Mouse (Mus musculus) intestine, embryonic 14.5 days (tissue): ENCODE measurements at regions not wholly inside any gene's neighbourhood (a gene's known extent, or its start where the extent isn't known, plus 50 kb on each side); places are given as distances from the start of the nearest gene placed in this dataset.

Experiments used
- ATAC-seq: fragments of 200-750 bp; cut with Nextera tagmentation; replicated peaks from 2 replicates; pipeline ENCODE4 v1.8.0; 2017; ENCODE audit warnings: low read depth, moderate number of reproducible peaks, moderate TSS enrichment, moderate library complexity; ENCODE audit not compliant: low FRiP score, low TSS enrichment
- DNase-seq: peaks from one replicate; pipeline ENCODE4 v3.0.0-alpha.2; 2018; ENCODE audit warnings: low spot score
- H3K27ac ChIP-seq: fragments of 300-500 bp; sonication (generic); 2 replicates; pipeline ENCODE4 v1.5.1; 2014; ENCODE audit warnings: low read depth, mild to moderate bottlenecking, control low read depth
- H3K27me3 ChIP-seq: fragments of 300-500 bp; sonication (generic); replicated peaks from 2 replicates; pipeline ENCODE4 v1.6.1; 2014; ENCODE audit warnings: low read length, control low read depth; ENCODE audit not compliant: control insufficient read depth, insufficient read depth
- H3K36me3 ChIP-seq: fragments of 300-500 bp; sonication (generic); 2 replicates; pipeline ENCODE4 v1.6.1; 2014; ENCODE audit warnings: low read length, control low read depth; ENCODE audit not compliant: control insufficient read depth, insufficient read depth
- H3K4me1 ChIP-seq: fragments of 300-500 bp; sonication (generic); replicated peaks from 2 replicates; pipeline ENCODE4 v1.6.1; 2014; ENCODE audit warnings: low read length, control low read depth, mixed read lengths; ENCODE audit not compliant: control insufficient read depth, insufficient read depth
- H3K4me2 ChIP-seq: fragments of 300-500 bp; sonication (generic); 2 replicates; pipeline ENCODE4 v1.6.1; 2014; ENCODE audit warnings: low read length
- H3K4me3 ChIP-seq: fragments of 300-500 bp; sonication (generic); 2 replicates; pipeline ENCODE4 v1.5.1; 2014; ENCODE audit warnings: low read depth, low read length, control low read depth, mixed read lengths
- H3K9ac ChIP-seq: fragments of 300-500 bp; sonication (generic); 2 replicates; pipeline ENCODE4 v1.6.1; 2014; ENCODE audit warnings: mild to moderate bottlenecking, low read length
- H3K9me3 ChIP-seq: fragments of 300-500 bp; sonication (generic); 2 replicates; pipeline ENCODE4 v1.6.1; 2016; ENCODE audit warnings: low read length, control low read depth; ENCODE audit not compliant: control insufficient read depth
- WGBS: fragments of 180-500 bp; shearing (Covaris S2); extraction: QIAGEN DNeasy Blood & Tissue Kit; methylation state at CpG from one replicate; pipeline ENCODE4 v1.1.7; 2014; 5-methylcytosine and 5-hydroxymethylcytosine counted together

DNA sequence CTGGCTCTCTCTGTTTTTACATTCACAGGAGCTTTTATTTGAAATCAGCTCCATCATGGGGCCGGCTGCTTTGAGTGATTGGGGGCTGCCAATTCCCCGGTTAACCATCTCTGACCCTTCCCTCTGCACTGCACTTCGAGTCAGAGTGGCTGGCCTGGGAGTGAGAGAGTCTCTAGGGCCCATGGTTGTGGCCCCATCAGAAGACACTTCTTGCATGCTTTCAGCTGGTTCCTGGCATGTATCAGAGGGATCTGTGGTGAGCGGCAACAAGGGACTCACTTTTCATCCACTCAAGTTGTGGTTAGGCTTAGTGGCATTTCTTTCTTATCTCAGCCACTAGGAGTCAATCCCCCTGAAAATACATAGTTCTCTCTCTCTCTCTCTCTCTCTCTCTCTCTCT lies 341.8 kb upstream of the Adgrl2 start:
- H3K4me3 ChIP-seq = no peak overlapping the region
- H3K27ac ChIP-seq = no peak overlapping the region
- no peaks in the 10 kb centered on the region for H3K9me3 ChIP-seq
- DNase-seq (no peak), ATAC-seq (no peak)
- WGBS = 28% methylated on average over 4 of the region's 4 CpGs
- no peak overlapping the region for H3K4me2 ChIP-seq
- no peaks in the 10 kb centered on the region for H3K27me3 ChIP-seq
- 0 out of 2 replicates have a peak, but pooled peaks cover 3% of the 10 kb centered on the region for H3K4me1 ChIP-seq
- H3K9ac ChIP-seq = no peak overlapping the region
- H3K36me3 ChIP-seq = no peaks in the 10 kb centered on the region

DNA sequence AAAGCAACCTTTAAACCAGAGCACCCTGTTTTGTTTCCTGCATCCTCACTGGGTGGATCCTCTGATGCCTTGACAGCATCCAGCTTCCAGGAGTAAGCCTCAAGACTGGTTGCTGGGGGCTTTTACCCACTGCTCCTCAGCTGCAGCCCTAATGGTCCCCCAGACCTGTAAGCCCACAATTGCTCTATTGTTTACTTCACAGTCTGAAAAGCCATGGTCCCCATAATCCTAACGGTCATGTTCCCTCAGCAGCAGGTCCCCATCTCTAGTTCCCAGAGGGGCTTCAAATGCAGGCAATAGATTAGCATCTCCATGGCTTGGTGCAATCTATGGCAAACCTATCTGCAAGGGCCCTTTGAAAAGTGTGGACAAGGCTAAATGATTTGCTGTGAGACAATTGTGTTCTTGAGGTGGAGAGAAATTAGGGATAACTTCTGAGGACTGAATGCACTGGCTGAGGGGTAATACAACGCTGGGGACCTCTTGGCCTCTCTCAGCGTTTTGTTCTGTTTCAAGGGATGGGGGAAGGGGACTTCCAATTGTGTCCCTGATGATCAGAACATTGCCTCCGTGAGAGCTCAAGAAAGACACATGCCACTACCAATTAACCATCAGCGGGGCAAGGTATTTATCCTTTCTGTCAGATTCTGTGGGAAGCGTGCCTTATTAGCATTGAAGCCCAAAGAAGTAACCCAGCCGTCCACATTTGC lies 341.1 kb upstream of the Adgrl2 start:
- Histone ChIP-seq H3K36me3 (no peaks in the 10 kb centered on the region), H3K9ac (no peak overlapping the region), H3K9me3 (no peaks in the 10 kb centered on the region), H3K4me2 (no peak overlapping the region), H3K27ac (no peak overlapping the region), H3K4me1 (0 out of 2 replicates have a peak, but pooled peaks cover 3% of the 10 kb centered on the region), H3K27me3 (no peaks in the 10 kb centered on the region), H3K4me3 (no peak overlapping the region)
- WGBS = 61% methylated on average over 7 of the region's 7 CpGs
- no peak for DNase-seq
- ATAC-seq = no peak

DNA sequence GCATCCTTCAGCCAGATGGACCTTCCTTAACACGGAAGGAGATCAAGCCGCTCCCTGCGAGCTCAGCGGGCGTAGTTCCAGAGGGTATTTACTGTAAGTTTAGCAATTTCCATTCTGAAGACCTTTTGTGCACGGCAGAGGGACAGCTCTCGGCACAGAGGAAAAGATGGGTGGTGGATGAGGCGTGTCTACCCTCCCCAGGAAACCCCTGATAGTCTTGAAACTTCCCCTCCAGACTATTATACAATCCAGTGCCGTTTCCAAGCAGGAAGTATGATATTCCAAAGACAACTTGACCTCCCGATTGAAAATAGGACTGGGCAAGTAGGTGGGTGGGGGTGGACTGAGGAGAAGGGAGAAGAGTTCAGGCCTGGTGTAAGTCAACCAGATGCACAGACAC lies 340.4 kb upstream of the Adgrl2 start:
- 0 out of 2 replicates have a peak, but pooled peaks cover 3% of the 10 kb centered on the region for H3K4me1 ChIP-seq
- DNase-seq (no peak), ATAC-seq (no peak)
- H3K4me2 ChIP-seq = no peak overlapping the region
- H3K27me3 ChIP-seq = no peaks in the 10 kb centered on the region
- H3K36me3 ChIP-seq = no peaks in the 10 kb centered on the region
- WGBS = 70% methylated on average over 10 of the region's 10 CpGs
- H3K9me3 ChIP-seq = no peaks in the 10 kb centered on the region
- no peak overlapping the region for H3K4me3 ChIP-seq
- H3K9ac ChIP-seq = no peak overlapping the region
- no peak overlapping the region for H3K27ac ChIP-seq

DNA sequence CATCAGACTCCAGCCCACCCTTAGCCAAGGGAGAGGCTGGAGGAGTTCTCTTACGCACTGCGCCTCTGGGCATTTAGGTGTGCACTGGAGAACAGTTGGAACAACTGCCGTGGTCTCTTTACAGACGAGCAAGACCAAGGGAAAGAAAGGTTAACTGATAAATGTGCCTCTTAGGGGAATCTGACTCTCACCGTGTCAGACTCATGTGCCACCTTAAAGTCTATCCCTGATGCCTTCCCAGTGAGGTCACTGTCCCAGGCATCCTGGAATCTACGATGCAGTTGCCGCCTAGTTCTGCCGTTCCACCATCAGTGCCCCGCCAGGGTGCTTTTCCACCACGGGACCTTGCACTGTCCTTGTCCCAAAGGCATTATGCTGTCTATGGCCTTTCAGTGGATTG lies 339.7 kb upstream of the Adgrl2 start:
- no peak for DNase-seq
- H3K9me3 ChIP-seq = no peaks in the 10 kb centered on the region
- 0 out of 2 replicates have a peak, but pooled peaks cover 3% of the 10 kb centered on the region for H3K4me1 ChIP-seq
- H3K27ac ChIP-seq = no peak overlapping the region
- H3K27me3 ChIP-seq = no peaks in the 10 kb centered on the region
- no peak for ATAC-seq
- H3K4me2 ChIP-seq = no peak overlapping the region
- no peaks in the 10 kb centered on the region for H3K36me3 ChIP-seq
- 93% methylated on average over 10 of the region's 10 CpGs for WGBS
- no peak overlapping the region for H3K4me3 ChIP-seq
- no peak overlapping the region for H3K9ac ChIP-seq

DNA sequence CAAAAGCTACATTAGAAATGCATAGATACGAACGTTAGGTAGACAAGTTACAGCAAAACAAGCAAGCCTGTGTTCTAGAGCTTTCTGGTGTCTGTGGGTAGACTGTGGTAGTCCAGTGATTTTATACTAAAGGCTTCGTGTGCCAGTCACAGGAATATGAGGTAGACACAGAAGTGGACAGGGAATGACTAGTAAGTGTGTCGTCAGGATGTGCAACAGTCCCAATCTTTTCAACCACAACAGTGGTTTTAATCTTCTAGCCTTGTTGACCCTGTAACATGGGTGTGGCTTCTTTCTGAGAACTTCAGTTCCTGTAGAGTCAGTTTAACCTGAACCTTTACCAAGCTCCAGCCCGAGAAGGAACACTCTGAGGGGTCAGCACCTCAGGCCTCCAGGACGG lies 339.3 kb upstream of the Adgrl2 start:
- Histone ChIP-seq H3K9me3 (no peaks in the 10 kb centered on the region), H3K36me3 (no peaks in the 10 kb centered on the region), H3K9ac (no peak overlapping the region), H3K27me3 (no peaks in the 10 kb centered on the region), H3K4me2 (no peak overlapping the region), H3K27ac (no peak overlapping the region), H3K4me3 (no peak overlapping the region), H3K4me1 (0 out of 2 replicates have a peak, but pooled peaks cover 3% of the 10 kb centered on the region)
- ATAC-seq (no peak), DNase-seq (no peak)
- WGBS = 83% methylated on average over 6 of the region's 6 CpGs

DNA sequence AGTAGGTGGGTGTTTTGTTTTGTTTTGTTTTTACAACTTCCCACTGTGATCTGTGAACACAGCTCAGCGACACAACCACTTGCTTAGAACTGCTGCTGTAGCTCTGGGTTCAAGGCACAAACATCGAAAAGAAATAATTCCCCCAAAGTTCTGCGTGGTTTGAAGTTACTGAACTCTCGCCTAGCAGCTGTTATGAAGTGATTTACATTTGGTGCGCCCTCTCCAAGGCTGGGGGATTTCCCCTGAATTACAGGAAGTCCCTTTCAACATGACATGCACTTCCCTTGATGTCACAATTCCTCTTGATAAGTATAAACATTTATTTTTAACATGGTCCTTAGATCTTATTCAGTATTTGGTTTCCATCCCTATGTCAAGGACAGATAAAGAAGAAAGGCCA lies 336.3 kb upstream of the Adgrl2 start:
- 36% methylated on average over 5 of the region's 5 CpGs for WGBS
- H3K9ac ChIP-seq = no peak overlapping the region
- H3K4me1 ChIP-seq = no peaks in the 10 kb centered on the region
- DNase-seq (no peak), ATAC-seq (no peak)
- H3K27ac ChIP-seq = peak overlapping the region; percentile 24; the same call in 1 of the 2 replicates
- H3K9me3 ChIP-seq = no peaks in the 10 kb centered on the region
- H3K4me2 ChIP-seq = no peak overlapping the region
- H3K4me3 ChIP-seq = no peak overlapping the region
- H3K27me3 ChIP-seq = no peaks in the 10 kb centered on the region
- no peaks in the 10 kb centered on the region for H3K36me3 ChIP-seq

DNA sequence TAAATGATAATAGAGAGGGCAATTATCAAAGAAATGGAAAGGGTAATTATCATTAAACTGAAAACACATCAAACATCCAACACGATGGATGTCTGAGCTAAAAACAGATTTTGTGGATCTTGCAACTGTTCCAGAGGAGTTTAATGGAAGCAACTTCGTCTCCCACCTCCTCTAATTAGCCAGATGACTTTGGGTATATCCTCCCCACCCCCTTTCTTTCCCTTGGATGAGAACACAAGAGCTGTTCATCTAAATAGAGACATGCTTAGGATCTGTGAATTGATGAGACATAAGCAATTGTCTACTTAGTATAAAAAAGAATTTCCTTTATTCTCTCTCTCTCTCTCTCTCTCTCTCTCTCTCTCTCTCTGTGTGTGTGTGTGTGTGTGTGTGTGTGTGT lies 333.7 kb upstream of the Adgrl2 start:
- Histone ChIP-seq H3K9me3 (no peaks in the 10 kb centered on the region), H3K4me2 (no peak overlapping the region), H3K36me3 (no peaks in the 10 kb centered on the region), H3K9ac (no peak overlapping the region), H3K27ac (no peak overlapping the region), H3K27me3 (no peaks in the 10 kb centered on the region), H3K4me1 (no peaks in the 10 kb centered on the region), H3K4me3 (no peak overlapping the region)
- WGBS = 81% methylated on average over 2 of the region's 2 CpGs
- DNase-seq = no peak
- no peak for ATAC-seq

DNA sequence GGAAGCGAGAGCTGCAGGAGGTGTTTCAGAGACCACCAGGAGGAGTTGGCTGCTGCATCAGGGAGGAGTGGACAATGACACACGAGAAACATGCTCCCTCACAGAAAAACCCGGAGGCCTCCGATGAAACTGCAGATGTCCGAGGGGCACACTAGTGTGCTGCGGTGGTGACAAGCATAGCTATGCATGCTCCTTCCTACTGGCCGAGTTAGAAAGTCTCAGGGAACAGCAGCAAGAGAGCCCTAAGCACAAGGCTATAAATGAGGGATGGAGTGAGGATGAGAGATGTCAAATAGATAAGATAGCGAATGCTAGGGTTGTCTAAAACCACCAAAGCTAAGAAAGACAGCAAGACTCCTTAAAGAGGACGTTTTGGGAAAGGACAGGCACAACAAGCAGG lies 328.4 kb upstream of the Adgrl2 start:
- Histone ChIP-seq H3K36me3 (no peaks in the 10 kb centered on the region), H3K27ac (no peak overlapping the region), H3K4me2 (no peak overlapping the region), H3K4me1 (no peaks in the 10 kb centered on the region), H3K9ac (no peak overlapping the region), H3K9me3 (no peaks in the 10 kb centered on the region), H3K27me3 (no peaks in the 10 kb centered on the region), H3K4me3 (no peak overlapping the region)
- DNase-seq = no peak
- 62% methylated on average over 9 of the region's 9 CpGs for WGBS
- no peak for ATAC-seq

DNA sequence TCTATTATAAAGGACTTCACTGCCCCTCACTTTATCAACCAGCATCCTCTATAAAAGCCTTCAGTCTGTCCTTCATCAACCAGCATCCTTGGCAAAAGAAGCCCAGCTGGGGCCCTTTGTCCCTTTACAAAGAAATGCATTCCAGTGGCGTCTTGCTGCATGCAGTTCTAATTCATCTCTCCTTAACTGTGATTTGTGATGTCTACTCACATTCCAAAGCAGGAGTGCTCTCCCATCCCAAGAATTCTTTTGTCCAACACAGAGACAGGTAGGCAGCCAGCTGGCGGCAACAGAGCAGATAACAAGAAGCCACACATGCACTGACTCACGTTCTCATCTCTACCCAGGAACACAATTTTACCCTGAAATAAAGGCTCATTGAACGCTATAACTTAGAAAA lies 323.9 kb upstream of the Adgrl2 start:
- no peak overlapping the region for H3K4me2 ChIP-seq
- no peaks in the 10 kb centered on the region for H3K9me3 ChIP-seq
- no peaks in the 10 kb centered on the region for H3K4me1 ChIP-seq
- H3K36me3 ChIP-seq = no peaks in the 10 kb centered on the region
- no peak for ATAC-seq
- WGBS = 69% methylated on average over 4 of the region's 4 CpGs
- H3K27ac ChIP-seq = no peak overlapping the region
- H3K27me3 ChIP-seq = no peaks in the 10 kb centered on the region
- no peak for DNase-seq
- H3K4me3 ChIP-seq = no peak overlapping the region
- no peak overlapping the region for H3K9ac ChIP-seq
